ENCODE assay signal across 11 mouse cellular contexts in the genomic region with DNA sequence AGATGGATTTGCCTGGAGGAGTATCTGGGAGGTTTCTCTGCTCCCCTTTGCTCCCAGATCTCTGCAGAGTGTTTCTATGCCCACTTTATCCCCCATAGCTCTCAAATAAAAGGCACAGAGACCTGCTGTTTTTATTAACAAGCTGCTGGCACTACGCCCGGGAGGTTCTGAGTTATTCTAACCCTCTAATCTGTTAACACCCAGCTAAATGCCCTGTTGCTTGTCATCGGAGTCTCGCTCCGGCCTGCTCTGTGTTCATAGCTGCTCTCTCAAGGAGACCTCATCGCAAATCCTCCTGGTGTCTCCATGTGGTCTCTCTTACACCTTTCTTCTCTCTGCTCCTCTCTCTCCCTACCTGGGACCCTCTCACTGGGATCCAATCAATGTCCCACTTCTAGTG. TPM values are rescaled to one million over a fixed set of nuclear protein-coding genes. Genes with fewer than 3 reads are reported as not detected.
DNase-seq lines count a peak whose midpoint lies in the region; ATAC-seq and TF ChIP-seq lines count a peak whose summit lies in the region.
"Had no signal": no experiment of that assay in that cellular context is flagged by ENCODE, and none has a peak within 500 bp of the region (broad histone marks: within the 10 kb centered on the region; RNA-seq: fewer than 3 reads in every experiment).

No protein-coding gene starts in this region.

- 46% methylated on average over 6 of the region's 6 CpGs for WGBS in hindbrain, postnatal 0 days
- WGBS in hindbrain, embryonic 10.5 days = 83% methylated on average over 6 of the region's 6 CpGs

- H3K36me3 ChIP-seq in hindbrain, postnatal 0 days (ENCODE audit: insufficient read depth, low read length) = no peaks in the 10 kb centered on the region
- no peaks in the 10 kb centered on the region for H3K36me3 ChIP-seq in hindbrain, embryonic 10.5 days
- H3K36me3 ChIP-seq: midbrain, embryonic 10.5 days had no signal

- intact Hi-C loops in heart, postnatal 36 days (cut with DNase I) = no loop called here
- intact Hi-C loops in gastrocnemius, postnatal 36 days (cut with DNase I) = no loop called here

- H3K4me3 ChIP-seq in hindbrain, postnatal 0 days (ENCODE audit: low read length) = no peak overlapping the region
- no peak overlapping the region for H3K4me3 ChIP-seq in hindbrain, embryonic 10.5 days
- H3K4me3 ChIP-seq: liver, embryonic 13.5 days; midbrain, embryonic 10.5 days had no signal

- H3K9ac ChIP-seq in hindbrain, postnatal 0 days (replicated peaks; ENCODE audit: low read length) = no peak overlapping the region
- H3K9ac ChIP-seq: liver, embryonic 13.5 days had no signal

- H3K9me3 ChIP-seq in hindbrain, postnatal 0 days (ENCODE audit: low read length) = no peaks in the 10 kb centered on the region
- no peaks in the 10 kb centered on the region for H3K9me3 ChIP-seq in hindbrain, embryonic 10.5 days
- H3K9me3 ChIP-seq: liver, embryonic 13.5 days; midbrain, embryonic 10.5 days had no signal

- H3K27ac ChIP-seq in hindbrain, postnatal 0 days = no peak overlapping the region
- H3K27ac ChIP-seq in hindbrain, embryonic 10.5 days = no peak overlapping the region
- H3K27ac ChIP-seq: liver, embryonic 13.5 days; midbrain, embryonic 10.5 days had no signal

- no peaks in the 10 kb centered on the region for H3K4me1 ChIP-seq in hindbrain, postnatal 0 days (ENCODE audit: insufficient read depth, low read length)
- H3K4me1 ChIP-seq in hindbrain, embryonic 10.5 days (replicated peaks) = no peaks in the 10 kb centered on the region
- H3K4me1 ChIP-seq: midbrain, embryonic 10.5 days had no signal

- no peaks in the 10 kb centered on the region for H3K27me3 ChIP-seq in hindbrain, postnatal 0 days (ENCODE audit: insufficient read depth, low read length)
- no peaks in the 10 kb centered on the region for H3K27me3 ChIP-seq in hindbrain, embryonic 10.5 days (ENCODE audit: insufficient read depth, poor library complexity, severe bottlenecking)
- H3K27me3 ChIP-seq: liver, embryonic 13.5 days had no signal

- peak; percentile 27 for DNase-seq in hindbrain, postnatal 0 days (ENCODE audit: low spot score)
- DNase-seq in hindbrain, embryonic 10.5 days (ENCODE audit: low spot score) = no peak
- DNase-seq in testis, postnatal 10 days (ENCODE audit: low spot score) = peak; percentile 70
- no peak for DNase-seq in testis, postnatal 14 days (ENCODE audit: low spot score)
- peak; percentile 31 to 42 for DNase-seq in heart, postnatal 36 days
- DNase-seq in neural tube, embryonic 10.5 days (ENCODE audit: extremely low spot score, low spot score) = no peak
- no peak for DNase-seq in gastrocnemius, postnatal 36 days
- DNase-seq: cerebellum, adult 11 months; liver, embryonic 13.5 days; thymus, adult 18-20 months had no signal

- no peak overlapping the region for H3K4me2 ChIP-seq in hindbrain, postnatal 0 days (ENCODE audit: low read depth, low read length)
- H3K4me2 ChIP-seq: liver, embryonic 13.5 days had no signal

- no peak for ATAC-seq in hindbrain, postnatal 0 days

- TF ChIP-seq CTCF in hindbrain, postnatal 0 days (IDR thresholded peaks at IDR 0.05; ENCODE audit: low read depth) = no peak

RNA-seq across cellular contexts. Expression of gene Rcl1, which starts 26.4 kb away (rescaled TPM):
- 16.0 and 18.0 TPM in 2 replicates for total RNA-seq in hindbrain, postnatal 0 days (2014; rRNA removed)
- polyA plus RNA-seq in hindbrain, postnatal 0 days (2015; fragmentation: Nextera tagmentation; extraction: Ambion mirVana) = 33.0 and 33.3 TPM in 2 replicates
- 57.5 and 70.4 TPM in 2 replicates for polyA plus RNA-seq in hindbrain, embryonic 10.5 days (2016; fragmentation: Nextera tagmentation; extraction: Ambion mirVana)
- total RNA-seq in heart, postnatal 36 days (2021) = 1 to 10 TPM; 4.5 to 7.3 TPM
- 10 to 100 TPM in 1 of 2 experiments, 1 to 10 TPM in 1; 4.8 to 11.0 TPM for total RNA-seq in gastrocnemius, postnatal 36 days (2021)

RNA-seq across cellular contexts. Expression of gene Ak3, which starts 27.0 kb away (rescaled TPM):
- total RNA-seq in hindbrain, postnatal 0 days (2014; rRNA removed) = 86.9 and 90.1 TPM in 2 replicates
- polyA plus RNA-seq in hindbrain, postnatal 0 days (2015; fragmentation: Nextera tagmentation; extraction: Ambion mirVana) = 67.4 and 71.2 TPM in 2 replicates
- 65.4 and 72.9 TPM in 2 replicates for polyA plus RNA-seq in hindbrain, embryonic 10.5 days (2016; fragmentation: Nextera tagmentation; extraction: Ambion mirVana)
- total RNA-seq in heart, postnatal 36 days (2021) = 100 to 1,000 TPM in 1 of 2 experiments, 10 to 100 TPM in 1; 96.1 to 123 TPM
- total RNA-seq in gastrocnemius, postnatal 36 days (2021) = 10 to 100 TPM; 47.4 to 49.0 TPM

Comparison
In these comparisons a context has a peak if more than half of its experiments do, and no peak if none do; other contexts are left out.
1. DNase-seq: peak in hindbrain, postnatal 0 days (single experiment), testis, postnatal 10 days (single experiment) and heart, postnatal 36 days (2 of 2); none in hindbrain, embryonic 10.5 days (single experiment), testis, postnatal 14 days (single experiment), neural tube, embryonic 10.5 days (single experiment) and gastrocnemius, postnatal 36 days (0 of 2).